Mouse (Mus musculus): ENCODE data around the gene Igfbp4.

The Igfbp4 gene

DNA sequence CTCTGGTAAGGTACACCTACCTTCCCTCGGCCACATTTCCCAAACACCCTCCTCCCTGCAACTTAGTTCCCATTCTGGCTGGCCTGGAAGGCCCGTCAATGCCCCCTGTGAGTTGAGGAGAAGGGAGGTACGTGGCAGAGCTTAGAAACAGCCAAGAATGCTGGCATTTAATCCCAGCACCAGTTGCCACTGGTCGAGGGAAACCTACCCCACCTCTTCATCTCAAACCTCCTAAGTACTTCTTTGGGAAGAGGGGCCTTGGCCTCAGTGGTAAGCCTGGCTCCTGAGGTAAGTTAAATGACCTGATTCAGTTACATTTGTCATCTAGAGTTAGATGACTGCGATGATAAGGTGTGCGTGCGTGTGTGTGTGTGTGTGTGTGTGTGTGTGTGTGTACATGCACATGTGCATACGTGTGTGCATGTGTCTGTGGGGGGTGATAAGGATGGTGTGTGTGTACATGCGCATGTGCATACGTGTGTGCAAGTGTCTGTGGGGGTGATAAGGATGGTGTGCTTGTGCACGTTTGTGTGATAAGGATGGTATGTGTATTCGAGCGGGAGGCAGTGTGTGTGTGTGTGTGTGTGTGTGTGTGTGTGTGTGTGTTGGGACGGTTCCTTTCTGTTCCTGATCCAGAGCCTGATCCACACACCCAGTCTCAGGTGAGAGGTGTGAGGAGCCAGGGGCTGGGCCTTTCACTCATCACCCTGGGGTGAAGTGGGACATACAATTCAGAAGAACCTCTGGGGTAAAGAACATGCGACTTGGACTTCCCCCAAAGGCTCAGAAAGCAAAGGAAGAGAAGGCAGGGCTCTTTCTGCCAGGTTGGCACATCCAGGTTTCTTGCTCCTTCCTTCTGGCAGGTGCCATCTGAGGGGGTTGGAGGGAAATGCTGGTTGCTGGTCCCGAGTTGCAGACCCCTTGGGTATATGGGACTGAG, 1.1 kb downstream of the Igfbp4 start:
- DNase-seq (ENCODE audit: low spot score): no peak

DNA sequence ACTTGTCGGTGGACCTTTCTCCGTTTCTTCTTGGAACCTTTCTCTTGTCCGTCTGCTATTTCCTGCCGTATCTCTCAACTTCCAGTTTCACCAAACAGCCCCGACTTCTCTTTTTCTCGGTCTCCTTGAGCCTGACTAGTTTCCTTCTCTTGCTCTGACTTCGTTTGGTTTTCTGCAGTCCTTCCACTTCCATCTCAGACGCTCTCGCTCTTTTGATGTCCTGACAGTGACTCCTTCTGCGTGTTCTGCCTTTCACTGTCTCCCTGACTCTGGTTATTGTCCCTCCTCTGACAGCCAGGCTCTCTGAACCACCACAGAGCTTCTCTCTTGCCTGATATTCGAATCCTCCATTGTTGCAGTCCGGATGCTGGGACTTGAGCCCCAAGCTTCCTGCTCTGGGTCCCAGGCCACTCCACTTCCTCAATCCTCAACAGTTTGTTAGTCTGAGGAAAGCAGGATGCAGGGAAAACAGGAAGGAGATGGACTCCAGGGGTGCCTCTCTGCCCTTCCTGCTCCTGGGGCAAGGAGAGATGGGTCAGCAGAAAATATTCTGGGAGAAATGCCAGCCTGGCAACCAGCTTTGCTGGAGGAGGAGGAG, 1.9 kb downstream of the Igfbp4 start:
- DNase-seq (ENCODE audit: low spot score): no peak

DNA sequence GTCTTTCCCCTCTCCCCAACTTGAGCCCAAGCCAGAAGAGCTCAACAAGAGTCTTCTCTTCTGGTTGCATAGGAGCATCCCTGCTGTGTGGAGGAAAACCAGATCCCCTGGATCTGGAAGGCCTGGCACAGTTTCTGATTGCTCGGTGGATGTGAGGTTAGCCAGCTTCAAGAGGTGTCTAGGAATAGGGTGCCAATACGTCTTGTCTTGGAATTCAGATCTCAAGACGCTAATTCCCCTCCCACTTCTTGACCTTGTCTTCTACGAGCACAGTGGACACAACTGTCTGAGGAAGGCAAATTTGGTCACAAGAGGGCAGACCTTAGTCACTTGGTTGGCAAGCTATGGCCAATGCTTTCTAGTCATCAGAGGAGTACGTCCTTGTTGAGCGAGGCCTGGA, 2.6 kb downstream of the Igfbp4 start:
- no peak for DNase-seq (ENCODE audit: low spot score)

DNA sequence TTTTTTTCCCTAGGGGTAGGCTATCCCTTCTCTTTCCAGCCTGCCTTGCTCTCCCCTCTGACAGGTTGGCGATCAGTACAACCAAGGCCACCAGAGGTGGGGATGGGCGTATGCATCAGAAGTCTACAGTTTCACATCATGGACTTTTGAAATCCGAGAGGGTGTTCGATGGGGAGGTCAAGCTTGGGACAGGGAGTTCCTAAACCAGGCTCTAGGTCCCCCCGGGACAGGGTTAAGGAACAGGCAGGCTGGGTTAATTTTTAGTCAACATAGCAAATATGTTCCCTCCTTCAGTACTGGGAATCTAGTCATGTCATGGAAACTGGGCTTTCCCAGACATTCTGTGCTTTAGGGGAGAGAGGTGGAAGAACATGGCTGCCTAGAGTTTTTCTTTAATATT, 3.3 kb downstream of the Igfbp4 start:
- DNase-seq (ENCODE audit: low spot score): no peak

DNA sequence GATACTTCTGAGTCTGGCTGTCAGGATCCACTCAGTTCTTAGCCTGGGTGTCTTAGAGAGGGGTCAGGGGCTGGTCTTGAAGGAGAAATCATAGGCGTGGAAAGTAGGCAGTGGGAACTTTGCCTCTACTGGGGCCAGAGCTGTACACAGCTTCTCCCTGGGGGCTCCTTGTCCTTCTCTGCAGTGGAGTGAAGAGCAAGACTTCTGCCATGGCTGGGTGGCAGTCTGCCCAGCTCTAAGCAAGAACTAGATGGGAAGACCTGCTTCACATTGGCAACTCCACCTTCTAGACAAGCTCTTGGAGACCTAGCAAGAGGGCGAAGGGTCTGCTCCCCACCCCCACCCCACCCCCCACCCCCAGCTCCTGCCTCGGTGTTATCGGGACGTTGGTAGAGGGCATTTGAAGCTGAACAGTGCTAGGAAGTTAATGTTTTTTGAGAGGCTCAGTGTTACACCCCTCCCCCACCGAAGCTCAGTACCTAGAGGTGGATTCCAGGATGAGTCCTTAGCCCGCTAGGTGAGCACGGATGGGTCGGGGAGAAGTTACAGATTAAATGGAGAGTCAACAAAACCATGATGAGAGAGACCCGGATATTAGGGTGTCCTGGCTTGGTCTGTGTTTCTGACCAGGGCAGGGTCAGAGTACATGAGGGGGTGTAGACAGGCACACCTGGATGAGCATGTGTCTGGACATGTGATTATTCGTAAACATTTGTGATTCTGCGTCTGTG, 4.3 kb downstream of the Igfbp4 start:
- no peak for DNase-seq (ENCODE audit: low spot score)

DNA sequence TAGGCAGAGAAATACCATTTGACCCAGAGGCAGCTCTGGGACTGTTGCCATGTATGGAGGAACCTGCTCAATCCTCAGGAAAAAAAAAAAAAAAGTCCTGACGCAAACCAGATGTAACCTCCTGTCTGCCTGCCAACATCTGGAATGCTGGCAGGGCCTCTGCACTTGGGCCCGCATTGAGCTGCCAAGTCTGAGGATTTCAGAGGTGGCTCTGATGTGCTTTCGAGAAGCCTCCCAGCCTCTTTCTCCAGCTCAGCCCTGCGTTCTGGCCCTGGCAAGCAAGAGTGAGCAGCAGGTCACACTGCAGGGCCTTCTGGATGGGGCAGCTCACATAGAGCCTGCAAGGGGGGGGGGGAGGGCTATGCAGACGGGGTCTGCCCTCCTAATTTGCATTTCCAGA, 6.1 kb downstream of the Igfbp4 start:
- DNase-seq (ENCODE audit: low spot score): no peak

DNA sequence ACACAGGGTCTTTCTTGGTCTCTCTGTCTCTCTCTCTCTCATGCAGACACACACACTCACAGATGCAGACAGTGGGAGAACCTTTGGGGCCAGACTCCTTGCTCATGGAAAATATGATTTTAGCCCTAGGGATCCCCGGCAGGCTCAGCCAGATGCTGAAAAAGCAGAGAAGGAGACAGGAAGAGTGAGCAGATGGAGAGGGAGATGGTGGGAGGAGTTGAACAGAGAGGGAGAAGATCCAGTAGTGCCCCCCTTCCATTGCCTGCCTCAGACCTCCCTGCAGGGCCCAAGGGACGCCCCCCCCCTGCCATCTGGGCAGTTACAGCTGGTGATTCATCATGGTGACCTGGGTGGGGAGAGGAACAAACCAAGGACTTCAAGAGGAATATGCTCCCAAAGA, 6.6 kb downstream of the Igfbp4 start:
- DNase-seq (ENCODE audit: low spot score): no peak

DNA sequence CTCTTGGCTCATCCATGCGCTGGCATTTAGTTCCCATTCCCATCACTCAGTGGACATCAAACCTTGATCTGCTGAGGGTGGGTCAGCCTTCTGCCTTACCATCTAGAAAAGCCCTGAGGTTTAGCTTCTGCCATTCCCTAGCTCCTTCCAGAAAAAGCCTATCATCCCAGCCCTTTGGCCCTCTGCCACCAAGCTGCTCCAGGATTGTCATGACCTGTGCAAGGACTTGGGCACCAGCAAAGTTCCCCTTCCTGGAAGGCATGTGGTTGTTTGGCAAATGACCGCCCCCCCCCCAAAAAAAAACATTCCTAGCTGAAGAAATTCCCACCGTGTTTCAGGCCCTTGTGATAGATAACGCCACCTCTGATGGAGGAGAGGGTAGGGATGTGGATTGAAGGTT, 14.1 kb downstream of the Igfbp4 start:
- DNase-seq (ENCODE audit: low spot score): no peak

DNA sequence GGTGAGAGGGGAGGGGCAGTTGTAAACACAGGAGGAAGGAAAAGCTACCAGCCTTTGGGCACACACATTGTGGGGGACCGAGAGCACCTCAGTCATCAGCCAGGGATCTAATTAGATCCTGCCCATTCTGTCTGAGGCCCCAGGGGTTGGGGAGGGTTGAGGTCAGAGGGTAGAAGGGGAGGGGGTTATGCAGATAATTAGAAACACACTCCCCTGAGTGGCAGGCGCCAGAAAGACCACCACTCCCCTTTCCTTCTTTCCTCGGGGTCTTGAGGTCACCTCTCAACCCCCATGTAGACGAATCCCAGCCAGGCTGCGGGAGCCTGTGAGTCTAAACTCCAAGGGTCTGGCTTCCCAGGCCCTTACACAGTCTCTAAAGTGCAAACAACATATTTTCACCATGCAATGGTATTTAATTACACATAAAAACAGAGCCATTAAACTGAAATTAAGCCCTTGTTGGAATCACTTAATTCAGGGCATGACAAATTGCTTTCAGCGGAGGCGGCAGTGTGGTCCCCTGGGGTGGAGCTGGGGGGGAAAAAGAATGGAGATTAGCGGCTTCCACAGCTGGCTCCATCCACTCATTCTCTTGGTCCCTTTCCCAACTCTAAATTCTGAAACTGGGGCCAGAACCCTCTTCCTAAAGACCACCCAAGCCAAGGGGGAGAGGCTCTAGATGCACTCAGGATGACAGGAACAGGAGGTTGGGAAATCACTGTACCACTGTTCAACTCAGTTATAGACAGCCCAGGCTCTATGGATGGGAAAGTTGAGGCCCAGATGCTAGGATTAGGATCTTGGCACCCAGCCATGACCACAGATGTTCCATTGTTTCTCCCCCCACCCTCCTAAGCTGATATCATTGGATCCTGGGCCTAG, 14.8 kb downstream of the Igfbp4 start:
- no peak for DNase-seq (ENCODE audit: low spot score)

DNA sequence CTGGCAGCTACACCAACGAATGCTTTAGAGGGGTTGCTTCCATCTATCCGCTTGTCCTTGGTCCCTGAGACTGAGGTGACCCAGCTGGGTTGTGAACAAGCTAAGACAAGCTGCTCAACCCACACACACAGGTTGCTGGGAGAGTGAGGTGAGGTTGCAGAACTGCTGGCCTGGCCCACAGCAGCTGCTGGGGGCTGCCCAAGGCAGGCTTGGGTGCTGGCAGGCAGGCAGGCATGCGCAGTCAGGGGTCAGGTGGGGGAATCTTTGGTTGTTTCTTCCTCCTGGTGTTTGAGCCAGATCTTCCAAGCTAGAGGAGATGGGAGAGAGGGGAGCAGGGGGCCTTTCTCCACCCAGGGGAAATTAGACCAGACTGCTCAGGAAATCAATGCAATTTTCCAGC, 19.4 kb downstream of the Igfbp4 start:
- DNase-seq (ENCODE audit: low spot score): no peak

DNA sequence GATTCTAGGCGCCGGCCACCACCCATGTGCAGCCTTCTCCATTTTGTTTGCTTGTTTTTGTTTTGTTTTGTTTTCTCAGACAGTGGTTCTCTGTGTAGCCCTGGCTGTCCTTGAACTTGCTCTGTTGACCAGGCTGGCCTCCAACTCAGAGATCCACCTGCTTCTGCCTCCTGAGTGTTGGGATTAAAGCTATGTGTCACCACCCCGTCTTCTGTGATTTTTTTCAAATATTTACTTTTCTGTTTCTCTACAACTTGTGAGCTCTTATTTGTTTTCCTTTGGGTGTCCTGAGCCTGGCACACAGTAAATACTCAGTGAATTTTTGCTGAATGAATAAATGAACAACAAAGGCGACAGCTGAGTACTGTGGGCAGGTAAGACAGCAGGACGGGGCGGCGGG, 21.6 kb downstream of the Igfbp4 start:
- DNase-seq (ENCODE audit: low spot score): no peak

DNA sequence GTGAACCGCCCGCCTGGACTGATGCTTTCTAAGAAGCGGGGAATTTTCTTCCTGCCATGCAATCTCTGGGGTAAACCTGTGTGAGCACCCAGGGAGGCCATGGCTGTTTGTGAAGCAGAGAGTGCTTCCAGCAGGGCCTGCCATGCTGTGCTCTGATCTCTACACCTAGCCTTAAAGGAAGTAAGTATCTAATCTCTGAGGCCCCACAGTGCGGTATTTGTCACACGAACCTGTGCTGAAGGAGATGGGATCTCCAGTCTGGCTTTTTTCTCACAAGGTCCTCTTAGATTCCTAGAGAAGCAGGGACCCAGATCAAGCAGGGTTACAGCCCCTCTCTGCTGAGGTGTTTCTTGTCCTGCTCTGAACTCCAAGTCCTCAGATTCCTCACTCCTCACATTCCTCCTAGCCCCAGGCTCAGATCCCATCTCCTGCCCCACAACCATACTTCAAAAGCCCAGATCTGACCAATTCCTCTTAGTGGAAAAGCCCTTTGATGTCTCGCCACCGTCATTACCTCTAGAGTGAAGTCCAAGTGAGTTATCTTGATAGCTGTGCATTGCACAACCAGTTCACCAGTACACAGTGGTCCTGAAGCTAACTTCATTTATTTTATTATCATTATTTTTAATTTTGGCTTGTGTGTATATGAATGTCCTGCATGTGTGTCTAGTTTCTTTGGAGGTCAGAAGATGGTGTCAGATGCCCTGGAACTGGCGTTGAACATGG, 22.5 kb downstream of the Igfbp4 start:
- no peak for DNase-seq (ENCODE audit: low spot score)

DNA sequence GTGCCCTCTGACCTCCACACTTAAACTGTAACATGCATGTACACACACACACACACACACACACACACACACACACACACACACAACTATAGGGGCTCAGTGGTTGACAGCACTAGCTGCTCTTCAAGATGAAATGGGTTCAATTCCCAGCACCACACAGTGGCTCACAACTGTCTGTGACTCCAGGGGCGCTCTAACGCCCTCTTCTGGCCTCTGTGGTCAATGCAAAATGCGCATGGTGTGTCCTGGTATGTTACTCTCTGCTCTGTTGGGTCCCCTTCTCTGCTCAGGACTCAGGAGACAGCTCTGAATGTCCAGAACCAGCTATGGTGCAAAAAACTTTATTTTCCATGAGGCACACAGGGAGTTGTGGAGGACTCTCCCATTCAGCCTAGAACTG, 24.3 kb downstream of the Igfbp4 start:
- DNase-seq (ENCODE audit: low spot score): no peak

DNA sequence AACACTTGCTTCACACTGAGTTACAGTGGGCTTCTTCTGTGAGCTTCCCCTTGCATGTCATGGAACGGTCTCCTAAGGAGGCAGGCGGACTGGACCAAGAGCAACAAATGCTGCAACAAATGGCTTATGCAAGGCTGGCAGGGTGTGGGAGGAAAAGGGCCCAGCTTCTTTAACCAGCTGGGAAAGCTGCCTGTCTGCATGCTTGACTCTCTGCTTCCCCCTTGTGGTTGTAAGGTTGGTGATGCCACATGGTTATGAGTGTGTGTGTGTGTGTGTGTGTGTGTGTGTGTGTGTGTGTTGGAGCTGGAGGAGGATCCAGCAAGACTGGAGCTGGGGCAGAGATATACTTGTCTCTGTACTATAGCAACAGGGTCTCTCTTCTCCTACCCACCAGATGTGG, 24.9 kb downstream of the Igfbp4 start:
- peak; percentile 90 for DNase-seq (ENCODE audit: low spot score)

DNA sequence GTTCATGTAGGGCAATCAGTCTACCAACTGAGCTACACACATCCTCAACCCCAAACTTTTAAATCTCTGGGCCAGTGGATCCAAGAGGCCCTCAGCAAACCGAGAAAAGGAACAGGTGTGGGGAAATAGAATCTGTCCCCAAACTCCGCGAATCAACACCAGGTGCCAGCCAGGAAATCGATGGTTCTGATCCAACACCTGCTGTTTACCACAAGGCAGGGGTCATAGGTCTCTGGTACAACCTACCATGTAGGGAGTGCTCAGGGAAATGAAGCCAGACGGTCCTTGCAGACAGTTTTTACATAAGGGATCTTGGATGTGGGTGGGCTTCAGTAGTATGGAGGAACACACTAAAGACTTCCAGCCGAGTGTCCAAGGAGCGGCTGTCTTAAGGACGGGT, 26.5 kb downstream of the Igfbp4 start:
- DNase-seq (ENCODE audit: low spot score): no peak

DNA sequence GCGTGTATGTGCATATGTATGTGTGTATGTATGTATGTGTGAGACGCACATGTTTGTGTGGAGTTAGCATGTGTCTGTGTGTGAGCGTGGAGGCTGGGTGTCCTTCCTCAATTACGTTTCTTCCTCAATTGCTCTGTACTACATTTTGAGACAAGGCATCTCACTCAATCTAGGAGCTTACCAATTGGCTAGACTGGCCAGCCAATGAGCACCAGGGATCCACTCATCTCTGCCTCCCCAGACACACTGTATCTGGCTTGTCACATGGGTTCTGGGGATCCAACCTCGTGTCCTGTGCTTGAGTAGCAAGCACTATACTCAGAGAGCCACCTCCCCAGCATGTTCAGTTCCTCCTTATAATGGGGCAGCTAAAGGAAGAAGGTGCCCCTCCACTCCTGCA, 27.4 kb downstream of the Igfbp4 start:
- no peak for DNase-seq (ENCODE audit: low spot score)

DNA sequence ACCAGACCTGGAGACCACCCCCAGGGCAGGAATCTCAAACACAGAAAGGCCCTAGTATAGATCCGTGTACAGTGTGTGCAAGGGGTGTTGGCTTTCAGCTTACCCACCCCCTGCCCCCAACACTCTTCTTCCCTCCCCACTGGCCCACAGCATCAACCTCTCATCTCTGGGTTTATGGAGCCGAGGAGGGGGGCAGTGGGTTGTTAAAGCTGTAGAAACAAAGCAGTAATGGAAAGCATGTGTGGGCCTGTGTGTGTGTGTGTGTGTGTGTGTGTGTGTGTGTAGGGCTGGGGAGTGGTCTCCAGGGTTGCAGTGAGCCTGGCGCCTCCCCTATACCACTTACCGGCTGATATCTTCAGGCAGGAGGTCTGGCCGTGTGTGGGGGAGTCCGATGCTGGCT, 30.8 kb downstream of the Igfbp4 start:
- no peak for DNase-seq (ENCODE audit: low spot score)

DNA sequence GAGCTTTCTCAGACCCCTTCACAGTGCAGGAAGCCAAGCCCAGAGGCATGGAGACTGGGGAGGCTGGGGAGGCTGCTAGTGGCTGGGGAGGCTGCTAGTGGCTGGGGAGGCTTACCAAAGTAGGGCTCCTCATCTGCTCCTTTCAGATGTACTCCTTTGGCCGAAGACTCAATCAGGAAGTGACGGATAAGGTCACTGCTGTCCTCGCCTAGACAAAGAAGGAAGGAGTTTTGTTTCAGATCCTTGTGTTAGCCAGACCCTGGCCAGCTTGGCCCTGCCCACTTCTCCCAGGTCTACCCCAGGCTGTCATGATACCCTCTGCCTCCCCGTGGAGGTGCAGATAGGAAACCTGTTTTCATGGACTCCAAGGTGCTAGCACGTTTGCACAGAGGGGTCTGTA, 32.7 kb downstream of the Igfbp4 start:
- DNase-seq (ENCODE audit: low spot score): no peak

DNA sequence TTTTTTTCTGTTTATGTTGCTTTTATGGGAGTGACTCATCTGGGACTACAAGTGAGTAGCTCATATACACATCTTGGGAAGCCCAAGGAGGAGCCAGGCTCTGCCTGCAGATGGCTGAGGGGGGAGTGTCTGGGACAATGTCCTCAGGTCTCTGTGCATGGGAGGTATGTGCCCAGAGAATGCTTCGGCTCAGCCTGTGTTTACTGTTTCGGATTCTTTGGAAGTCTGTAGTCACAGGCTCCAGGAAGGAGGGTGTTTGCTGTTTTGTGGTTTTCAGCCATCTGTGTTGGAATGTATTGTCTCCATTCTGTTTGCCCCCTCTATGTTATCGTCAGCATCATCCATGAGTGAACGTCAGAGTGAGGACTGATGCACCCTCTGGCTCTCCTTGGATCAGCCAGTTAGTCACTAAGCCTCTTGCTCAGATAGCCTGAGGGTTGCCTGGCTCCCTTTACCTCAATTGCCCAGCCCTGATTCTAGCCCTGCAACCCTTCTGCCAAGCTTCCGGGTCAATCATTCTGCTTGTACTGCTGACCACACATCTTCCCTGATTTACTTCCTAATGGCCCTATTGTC, 35.8 kb downstream of the Igfbp4 start:
- no peak for DNase-seq (ENCODE audit: low spot score)

DNA sequence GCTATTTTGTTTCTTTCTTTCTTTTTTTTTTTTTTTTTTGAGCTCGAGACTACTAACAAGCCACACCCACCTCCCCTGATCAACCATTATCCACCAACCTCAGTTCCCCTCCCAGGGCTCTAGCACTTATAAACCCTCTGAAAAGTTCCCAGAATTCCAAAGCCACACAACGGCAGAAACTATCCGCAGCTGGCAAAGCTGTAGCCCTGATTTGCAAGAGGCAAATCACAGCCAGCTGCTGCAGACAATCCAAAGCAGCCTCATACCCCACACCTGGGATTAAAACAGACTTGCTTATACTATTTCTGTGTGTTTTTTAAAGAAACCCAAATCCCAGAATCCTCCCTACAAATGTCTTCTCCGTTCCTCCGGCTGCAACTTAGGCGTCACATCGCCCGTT, 36.8 kb downstream of the Igfbp4 start:
- DNase-seq (ENCODE audit: low spot score): no peak

DNA sequence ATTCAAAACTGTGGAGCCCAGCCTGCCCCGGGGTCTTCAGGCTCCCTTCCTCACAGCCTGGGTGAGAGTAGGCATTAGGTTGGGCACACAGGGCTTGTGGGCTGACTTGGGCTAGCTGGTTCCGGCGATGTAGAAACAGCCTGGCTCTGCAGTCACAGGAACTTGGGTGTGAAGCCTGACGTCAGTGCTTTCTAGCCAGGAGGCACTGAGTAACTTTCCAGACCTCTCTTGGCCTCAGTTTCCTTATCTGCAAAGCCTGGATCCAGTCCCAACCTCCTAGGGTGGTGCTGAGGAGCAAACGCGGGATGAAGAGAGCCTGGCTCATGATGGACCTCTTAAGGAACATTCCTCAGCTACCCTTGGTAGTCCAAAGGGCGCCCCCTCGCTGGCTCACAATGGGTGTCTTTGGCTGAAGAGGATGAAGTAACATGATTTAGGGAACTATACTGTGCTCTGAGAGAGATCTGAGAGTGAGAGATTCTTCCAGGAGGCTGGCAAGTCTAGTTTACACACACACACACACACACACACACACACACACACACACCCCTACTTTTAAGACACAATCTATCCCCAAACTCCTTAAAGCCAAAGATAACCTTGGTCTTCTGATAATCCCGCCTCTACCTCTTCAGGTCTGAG, 40.0 kb downstream of the Igfbp4 start:
- DNase-seq (ENCODE audit: low spot score): no peak
